Mouse (Mus musculus): ENCODE data around the gene Enox1. TPM values are rescaled to one million over a fixed set of nuclear protein-coding genes. Genes with fewer than 3 reads are reported as not detected.

Gene Enox1
- polyA plus RNA-seq, 1 experiment from 2014 or later: 0.09 TPM

- TF ChIP-seq CTCF (IDR thresholded peaks at IDR 0.05; ENCODE audit: low read depth) (no peak), EP300 (IDR thresholded peaks at IDR 0.05; ENCODE audit: low read depth) (no peak)
- Histone ChIP-seq H3K9ac (replicated peaks) (no peak overlapping the region), H3K4me3 (ENCODE audit: low read depth, low read length) (no peak overlapping the region), H3K4me2 (ENCODE audit: low read depth, low read length) (no peak overlapping the region), H3K9me3 (ENCODE audit: low read length) (no peaks in the 10 kb centered on the region), H3K27me3 (ENCODE audit: insufficient read depth, low read length) (no peaks in the 10 kb centered on the region), H3K4me1 (ENCODE audit: insufficient read depth) (no peaks in the 10 kb centered on the region), H3K36me3 (replicated peaks; ENCODE audit: insufficient read depth, low read length) (no peaks in the 10 kb centered on the region), H3K27ac (ENCODE audit: low read depth) (no peak overlapping the region)
- DNase-seq: no peak
- no peak for ATAC-seq
These were observed 173.2 kb downstream of the Enox1 start for GRCm38 (mm10) chr14:77329791-77330190.

DNA sequence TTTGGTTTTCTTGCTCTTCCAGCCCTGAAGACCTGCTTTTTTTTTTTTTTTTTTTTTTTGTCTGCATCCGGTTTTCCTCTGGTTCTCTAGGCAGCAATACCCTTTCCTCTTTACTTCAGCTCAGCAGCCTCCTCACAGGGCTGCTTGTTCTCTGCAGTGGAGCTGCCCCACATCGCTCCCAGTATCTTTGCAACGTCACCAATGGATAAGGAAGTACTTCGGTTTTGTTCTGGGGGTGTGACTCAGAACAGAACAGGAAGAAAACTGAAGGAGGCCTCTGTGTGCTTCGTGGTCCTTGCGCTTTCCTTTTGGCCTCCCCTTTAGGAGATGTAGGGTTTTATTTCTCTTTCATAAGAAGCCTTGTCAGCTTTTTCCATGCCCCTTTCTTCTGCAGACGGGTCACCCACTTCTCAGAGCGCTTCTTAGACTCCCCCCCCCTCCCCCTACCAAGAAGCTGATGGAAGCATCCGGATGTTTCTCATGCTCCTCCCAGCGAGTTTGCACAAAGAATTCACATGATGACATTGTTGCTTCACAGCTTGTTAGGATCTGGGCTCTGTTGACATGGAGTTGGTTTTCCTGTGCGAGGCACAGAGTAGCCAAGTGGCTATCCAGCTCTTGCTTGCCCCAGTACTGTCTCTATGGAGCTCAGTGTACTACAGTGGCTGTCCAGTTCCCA, 187.2 kb downstream of the Enox1 start:
- no peak for DNase-seq
- H3K27me3 ChIP-seq (ENCODE audit: insufficient read depth, low read length): no peaks in the 10 kb centered on the region
- no peaks in the 10 kb centered on the region for H3K4me1 ChIP-seq (ENCODE audit: insufficient read depth)
- H3K4me2 ChIP-seq (ENCODE audit: low read depth, low read length): no peak overlapping the region; the same call in 1 of the 2 replicates
- H3K9me3 ChIP-seq (ENCODE audit: low read length): no peaks in the 10 kb centered on the region
- no peak for TF ChIP-seq EP300 (IDR thresholded peaks at IDR 0.05; ENCODE audit: low read depth)
- no peak for TF ChIP-seq CTCF (IDR thresholded peaks at IDR 0.05; ENCODE audit: low read depth)
- 42% methylated on average over 11 of the region's 11 CpGs for WGBS (ENCODE audit: insufficient replicate concordance)
- peak; percentile 41 for ATAC-seq
- H3K4me3 ChIP-seq (ENCODE audit: low read depth, low read length): no peak overlapping the region
- H3K27ac ChIP-seq (ENCODE audit: low read depth): no peak overlapping the region
- H3K9ac ChIP-seq (replicated peaks): no peak overlapping the region
- no peaks in the 10 kb centered on the region for H3K36me3 ChIP-seq (replicated peaks; ENCODE audit: insufficient read depth, low read length)

DNA sequence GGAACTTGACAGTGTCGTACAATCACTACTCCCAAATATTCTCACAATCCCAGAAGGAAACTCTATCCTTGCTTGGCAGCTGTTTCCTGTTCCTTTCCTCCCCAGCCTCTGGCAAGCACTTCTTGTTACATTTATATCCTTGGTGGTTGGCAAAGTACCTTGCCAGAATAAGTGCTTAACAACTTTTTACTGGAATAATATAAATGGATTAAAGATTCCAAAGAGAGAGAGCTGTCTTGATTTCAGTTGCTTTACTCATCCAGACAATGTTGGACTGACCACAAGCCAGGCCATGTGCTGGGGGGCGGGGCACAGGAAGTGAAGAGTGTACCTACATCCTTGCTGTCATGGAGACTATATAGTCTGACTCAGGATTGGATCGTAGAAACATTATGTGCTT, 189.7 kb downstream of the Enox1 start:
- Histone ChIP-seq H3K4me3 (ENCODE audit: low read depth, low read length) (no peak overlapping the region), H3K36me3 (replicated peaks; ENCODE audit: insufficient read depth, low read length) (no peaks in the 10 kb centered on the region), H3K9me3 (ENCODE audit: low read length) (no peaks in the 10 kb centered on the region), H3K9ac (replicated peaks) (no peak overlapping the region), H3K4me2 (ENCODE audit: low read depth, low read length) (no peak overlapping the region), H3K4me1 (ENCODE audit: insufficient read depth) (no peaks in the 10 kb centered on the region), H3K27me3 (ENCODE audit: insufficient read depth, low read length) (no peaks in the 10 kb centered on the region), H3K27ac (ENCODE audit: low read depth) (no peak overlapping the region)
- no peak for TF ChIP-seq CTCF (IDR thresholded peaks at IDR 0.05; ENCODE audit: low read depth)
- TF ChIP-seq EP300 (IDR thresholded peaks at IDR 0.05; ENCODE audit: low read depth): no peak
- WGBS (ENCODE audit: insufficient replicate concordance): 78% methylated on average over 3 of the region's 3 CpGs
- ATAC-seq: no peak
- no peak for DNase-seq

DNA sequence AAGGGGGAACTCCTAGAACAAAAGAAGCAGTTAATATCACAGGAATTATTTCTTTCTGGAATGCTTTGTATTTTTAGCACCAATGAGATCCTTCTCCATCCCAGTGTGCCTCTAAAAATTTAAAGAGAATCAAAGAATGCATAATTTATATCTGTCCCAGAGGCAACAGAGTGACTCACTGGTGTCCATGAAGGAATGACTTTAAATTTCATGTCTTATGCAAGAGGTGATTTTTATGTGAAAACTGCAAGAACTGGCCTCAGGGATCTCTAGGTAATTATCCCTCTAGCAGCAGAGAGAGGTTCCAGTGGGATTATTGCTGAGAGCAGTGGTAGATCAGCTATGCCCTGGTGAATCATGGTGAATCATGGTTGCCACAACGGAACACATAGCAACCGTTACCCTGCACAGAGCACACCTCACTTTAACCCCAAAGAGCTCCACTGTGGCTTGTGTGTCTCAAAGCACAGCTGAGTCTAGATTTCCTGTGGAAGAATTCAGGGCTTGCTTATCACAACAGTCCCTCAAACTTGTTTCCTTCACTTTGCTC, 195.3 kb downstream of the Enox1 start:
- no peak overlapping the region for H3K9ac ChIP-seq (replicated peaks)
- H3K4me3 ChIP-seq (ENCODE audit: low read depth, low read length): no peak overlapping the region
- no peaks in the 10 kb centered on the region for H3K27me3 ChIP-seq (ENCODE audit: insufficient read depth, low read length)
- H3K4me1 ChIP-seq (ENCODE audit: insufficient read depth): no peaks in the 10 kb centered on the region
- no peak for ATAC-seq
- WGBS (ENCODE audit: insufficient replicate concordance): 87% methylated on average over 2 of the region's 2 CpGs
- no peaks in the 10 kb centered on the region for H3K36me3 ChIP-seq (replicated peaks; ENCODE audit: insufficient read depth, low read length)
- H3K4me2 ChIP-seq (ENCODE audit: low read depth, low read length): no peak overlapping the region
- no peak overlapping the region for H3K27ac ChIP-seq (ENCODE audit: low read depth)
- DNase-seq: no peak
- no peaks in the 10 kb centered on the region for H3K9me3 ChIP-seq (ENCODE audit: low read length)
- TF ChIP-seq CTCF (IDR thresholded peaks at IDR 0.05; ENCODE audit: low read depth): no peak
- TF ChIP-seq EP300 (IDR thresholded peaks at IDR 0.05; ENCODE audit: low read depth): no peak

- Histone ChIP-seq H3K4me3 (ENCODE audit: low read depth, low read length) (no peak overlapping the region), H3K4me1 (ENCODE audit: insufficient read depth) (no peaks in the 10 kb centered on the region), H3K36me3 (replicated peaks; ENCODE audit: insufficient read depth, low read length) (no peaks in the 10 kb centered on the region), H3K9ac (replicated peaks) (no peak overlapping the region), H3K27ac (ENCODE audit: low read depth) (no peak overlapping the region), H3K9me3 (ENCODE audit: low read length) (no peaks in the 10 kb centered on the region), H3K4me2 (ENCODE audit: low read depth, low read length) (no peak overlapping the region), H3K27me3 (ENCODE audit: insufficient read depth, low read length) (no peaks in the 10 kb centered on the region)
- DNase-seq (no peak), ATAC-seq (no peak)
- TF ChIP-seq CTCF (IDR thresholded peaks at IDR 0.05; ENCODE audit: low read depth) (no peak), EP300 (IDR thresholded peaks at IDR 0.05; ENCODE audit: low read depth) (no peak)
- WGBS (ENCODE audit: insufficient replicate concordance): 65% methylated on average over 4 of the region's 4 CpGs
These were observed 206.1 kb downstream of the Enox1 start for GRCm38 (mm10) chr14:77362662-77363061.

- no peaks in the 10 kb centered on the region for H3K27me3 ChIP-seq (ENCODE audit: insufficient read depth, low read length)
- no peaks in the 10 kb centered on the region for H3K9me3 ChIP-seq (ENCODE audit: low read length)
- no peak overlapping the region for H3K4me3 ChIP-seq (ENCODE audit: low read depth, low read length)
- WGBS (ENCODE audit: insufficient replicate concordance): 67% methylated on average over 8 of the region's 8 CpGs
- H3K27ac ChIP-seq (ENCODE audit: low read depth): no peak overlapping the region
- no peak overlapping the region for H3K4me2 ChIP-seq (ENCODE audit: low read depth, low read length)
- DNase-seq (no peak), ATAC-seq (no peak)
- no peak for TF ChIP-seq CTCF (IDR thresholded peaks at IDR 0.05; ENCODE audit: low read depth)
- no peak for TF ChIP-seq EP300 (IDR thresholded peaks at IDR 0.05; ENCODE audit: low read depth)
- H3K9ac ChIP-seq (replicated peaks): no peak overlapping the region
- H3K4me1 ChIP-seq (ENCODE audit: insufficient read depth): no peaks in the 10 kb centered on the region
- no peaks in the 10 kb centered on the region for H3K36me3 ChIP-seq (replicated peaks; ENCODE audit: insufficient read depth, low read length)
These were observed 211.8 kb downstream of the Enox1 start for GRCm38 (mm10) chr14:77368411-77368810.
